Mouse (Mus musculus): ENCODE measurements around the gene Atp6v1e1. TPM values are rescaled to one million over a fixed set of nuclear protein-coding genes. Genes with fewer than 3 reads are reported as not detected.

Atp6v1e1 gene
- polyA plus RNA-seq, 1 experiment from 2014 or later = 147 TPM

- Histone ChIP-seq H3K4me1 (ENCODE audit: control insufficient read depth, insufficient read depth, low read length) (no peaks in the 10 kb centered on the region), H3K27me3 (ENCODE audit: control insufficient read depth, insufficient read depth, low read length) (no peaks in the 10 kb centered on the region), H3K9me3 (replicated peaks; ENCODE audit: control insufficient read depth, low read length) (no peaks in the 10 kb centered on the region), H3K9ac (replicated peaks; ENCODE audit: low read length) (no peak overlapping the region), H3K4me2 (ENCODE audit: low read depth, low read length) (no peak overlapping the region), H3K36me3 (replicated peaks; ENCODE audit: control insufficient read depth, insufficient read depth, low read depth, low read length) (no peaks in the 10 kb centered on the region; the same call in 1 of the 2 replicates), H3K27ac (replicated peaks; ENCODE audit: low read depth, low read length) (no peak overlapping the region), H3K4me3 (ENCODE audit: low read depth, low read length) (no peak overlapping the region)
- no peak for DNase-seq (ENCODE audit: low spot score)
- WGBS = 72% methylated on average over 5 of the region's 5 CpGs
- no peak for ATAC-seq (replicated peaks; ENCODE audit: insufficient number of reproducible peaks, low FRiP score, low TSS enrichment, low read depth)
Observed at GRCm38 (mm10) chr6:120790717-120791116, 31.9 kb downstream of the Atp6v1e1 start.

GRCm38 (mm10) chr6:120790153-120790552 is 32.4 kb downstream of the Atp6v1e1 start:
- Histone ChIP-seq H3K27ac (replicated peaks; ENCODE audit: low read depth, low read length) (no peak overlapping the region), H3K4me1 (ENCODE audit: control insufficient read depth, insufficient read depth, low read length) (no peaks in the 10 kb centered on the region), H3K9ac (replicated peaks; ENCODE audit: low read length) (no peak overlapping the region), H3K4me3 (ENCODE audit: low read depth, low read length) (no peak overlapping the region), H3K27me3 (ENCODE audit: control insufficient read depth, insufficient read depth, low read length) (no peaks in the 10 kb centered on the region), H3K36me3 (replicated peaks; ENCODE audit: control insufficient read depth, insufficient read depth, low read depth, low read length) (no peaks in the 10 kb centered on the region; the same call in 1 of the 2 replicates), H3K4me2 (ENCODE audit: low read depth, low read length) (no peak overlapping the region), H3K9me3 (replicated peaks; ENCODE audit: control insufficient read depth, low read length) (no peaks in the 10 kb centered on the region)
- no peak for DNase-seq (ENCODE audit: low spot score)
- WGBS = 95% methylated on average over 10 of the region's 11 CpGs
- no peak for ATAC-seq (replicated peaks; ENCODE audit: insufficient number of reproducible peaks, low FRiP score, low TSS enrichment, low read depth)

GRCm38 (mm10) chr6:120788904-120789303 is 33.7 kb downstream of the Atp6v1e1 start:
- DNase-seq (ENCODE audit: low spot score) (peak; percentile 44), ATAC-seq (replicated peaks; ENCODE audit: insufficient number of reproducible peaks, low FRiP score, low TSS enrichment, low read depth) (no peak)
- Histone ChIP-seq H3K4me3 (ENCODE audit: low read depth, low read length) (no peak overlapping the region), H3K27ac (replicated peaks; ENCODE audit: low read depth, low read length) (no peak overlapping the region), H3K9me3 (replicated peaks; ENCODE audit: control insufficient read depth, low read length) (no peaks in the 10 kb centered on the region), H3K36me3 (replicated peaks; ENCODE audit: control insufficient read depth, insufficient read depth, low read depth, low read length) (no peaks in the 10 kb centered on the region; the same call in 1 of the 2 replicates), H3K4me2 (ENCODE audit: low read depth, low read length) (no peak overlapping the region), H3K9ac (replicated peaks; ENCODE audit: low read length) (no peak overlapping the region), H3K27me3 (ENCODE audit: control insufficient read depth, insufficient read depth, low read length) (no peaks in the 10 kb centered on the region), H3K4me1 (ENCODE audit: control insufficient read depth, insufficient read depth, low read length) (no peaks in the 10 kb centered on the region)

- H3K9me3 ChIP-seq (replicated peaks; ENCODE audit: control insufficient read depth, low read length) = no peaks in the 10 kb centered on the region
- H3K9ac ChIP-seq (replicated peaks; ENCODE audit: low read length) = no peak overlapping the region
- no peak overlapping the region for H3K4me3 ChIP-seq (ENCODE audit: low read depth, low read length)
- no peaks in the 10 kb centered on the region for H3K36me3 ChIP-seq (replicated peaks; ENCODE audit: control insufficient read depth, insufficient read depth, low read depth, low read length)
- no peak overlapping the region for H3K27ac ChIP-seq (replicated peaks; ENCODE audit: low read depth, low read length)
- DNase-seq (ENCODE audit: low spot score) (no peak), ATAC-seq (replicated peaks; ENCODE audit: insufficient number of reproducible peaks, low FRiP score, low TSS enrichment, low read depth) (no peak)
- H3K27me3 ChIP-seq (ENCODE audit: control insufficient read depth, insufficient read depth, low read length) = no peaks in the 10 kb centered on the region
- no peaks in the 10 kb centered on the region for H3K4me1 ChIP-seq (ENCODE audit: control insufficient read depth, insufficient read depth, low read length)
- 82% methylated on average over 5 of the region's 5 CpGs for WGBS
- no peak overlapping the region for H3K4me2 ChIP-seq (ENCODE audit: low read depth, low read length)
Observed at GRCm38 (mm10) chr6:120788068-120788607, 34.5 kb downstream of the Atp6v1e1 start.

- no peak for DNase-seq (ENCODE audit: low spot score)
- no peak overlapping the region for H3K27ac ChIP-seq (replicated peaks; ENCODE audit: low read depth, low read length)
- WGBS = 53% methylated on average over 7 of the region's 7 CpGs
Observed at GRCm38 (mm10) chr6:120784351-120784750, 38.2 kb downstream of the Atp6v1e1 start.

GRCm38 (mm10) chr6:120782948-120783347 is 39.6 kb downstream of the Atp6v1e1 start:
- no peak for DNase-seq (ENCODE audit: low spot score)
- 84% methylated on average over 2 of the region's 2 CpGs for WGBS
- ATAC-seq (replicated peaks; ENCODE audit: insufficient number of reproducible peaks, low FRiP score, low TSS enrichment, low read depth) = no peak
- no peaks in the 10 kb centered on the region for H3K36me3 ChIP-seq (replicated peaks; ENCODE audit: control insufficient read depth, insufficient read depth, low read depth, low read length)
- H3K27ac ChIP-seq (replicated peaks; ENCODE audit: low read depth, low read length) = no peak overlapping the region
- H3K4me3 ChIP-seq (ENCODE audit: low read depth, low read length) = no peak overlapping the region
- no peaks in the 10 kb centered on the region for H3K27me3 ChIP-seq (ENCODE audit: control insufficient read depth, insufficient read depth, low read length)
- no peak overlapping the region for H3K9ac ChIP-seq (replicated peaks; ENCODE audit: low read length)
- no peaks in the 10 kb centered on the region for H3K9me3 ChIP-seq (replicated peaks; ENCODE audit: control insufficient read depth, low read length)
- no peak overlapping the region for H3K4me2 ChIP-seq (ENCODE audit: low read depth, low read length)
- no peaks in the 10 kb centered on the region for H3K4me1 ChIP-seq (ENCODE audit: control insufficient read depth, insufficient read depth, low read length)

More at GRCm38 (mm10) chr6:120784351-120784750, 38.2 kb downstream of the Atp6v1e1 start:
- Histone ChIP-seq H3K4me1 (ENCODE audit: control insufficient read depth, insufficient read depth, low read length) (no peaks in the 10 kb centered on the region), H3K9ac (replicated peaks; ENCODE audit: low read length) (no peak overlapping the region), H3K9me3 (replicated peaks; ENCODE audit: control insufficient read depth, low read length) (no peaks in the 10 kb centered on the region), H3K4me3 (ENCODE audit: low read depth, low read length) (no peak overlapping the region), H3K36me3 (replicated peaks; ENCODE audit: control insufficient read depth, insufficient read depth, low read depth, low read length) (no peaks in the 10 kb centered on the region), H3K27me3 (ENCODE audit: control insufficient read depth, insufficient read depth, low read length) (no peaks in the 10 kb centered on the region), H3K4me2 (ENCODE audit: low read depth, low read length) (no peak overlapping the region)
- ATAC-seq (replicated peaks; ENCODE audit: insufficient number of reproducible peaks, low FRiP score, low TSS enrichment, low read depth) = 0 out of 2 replicates have a peak, but pooled peaks have one; percentile 24

GRCm38 (mm10) chr6:120778226-120778625 is 44.4 kb downstream of the Atp6v1e1 start:
- no peak overlapping the region for H3K27ac ChIP-seq (replicated peaks; ENCODE audit: low read depth, low read length)
- no peak overlapping the region for H3K4me2 ChIP-seq (ENCODE audit: low read depth, low read length)
- no peaks in the 10 kb centered on the region for H3K4me1 ChIP-seq (ENCODE audit: control insufficient read depth, insufficient read depth, low read length)
- no peaks in the 10 kb centered on the region for H3K9me3 ChIP-seq (replicated peaks; ENCODE audit: control insufficient read depth, low read length)
- H3K36me3 ChIP-seq (replicated peaks; ENCODE audit: control insufficient read depth, insufficient read depth, low read depth, low read length) = no peaks in the 10 kb centered on the region
- H3K4me3 ChIP-seq (ENCODE audit: low read depth, low read length) = no peak overlapping the region
- H3K9ac ChIP-seq (replicated peaks; ENCODE audit: low read length) = no peak overlapping the region
- ATAC-seq (replicated peaks; ENCODE audit: insufficient number of reproducible peaks, low FRiP score, low TSS enrichment, low read depth) = no peak
- H3K27me3 ChIP-seq (ENCODE audit: control insufficient read depth, insufficient read depth, low read length) = no peaks in the 10 kb centered on the region
- WGBS = 63% methylated on average over 3 of the region's 3 CpGs
- no peak for DNase-seq (ENCODE audit: low spot score)

- WGBS = 90% methylated on average over 9 of the region's 9 CpGs
- Histone ChIP-seq H3K9ac (replicated peaks; ENCODE audit: low read length) (no peak overlapping the region), H3K4me2 (ENCODE audit: low read depth, low read length) (no peak overlapping the region), H3K27ac (replicated peaks; ENCODE audit: low read depth, low read length) (no peak overlapping the region), H3K36me3 (replicated peaks; ENCODE audit: control insufficient read depth, insufficient read depth, low read depth, low read length) (no peaks in the 10 kb centered on the region), H3K4me1 (ENCODE audit: control insufficient read depth, insufficient read depth, low read length) (no peaks in the 10 kb centered on the region), H3K9me3 (replicated peaks; ENCODE audit: control insufficient read depth, low read length) (no peaks in the 10 kb centered on the region), H3K27me3 (ENCODE audit: control insufficient read depth, insufficient read depth, low read length) (no peaks in the 10 kb centered on the region), H3K4me3 (ENCODE audit: low read depth, low read length) (no peak overlapping the region)
- ATAC-seq (replicated peaks; ENCODE audit: insufficient number of reproducible peaks, low FRiP score, low TSS enrichment, low read depth) = no peak
- DNase-seq (ENCODE audit: low spot score) = no peak
Observed at GRCm38 (mm10) chr6:120777533-120777932, 45.1 kb downstream of the Atp6v1e1 start.
